Mouse (Mus musculus) hindbrain, postnatal 0 days (tissue): ENCODE data around the gene Polr3gl. TPM values are rescaled to one million over a fixed set of nuclear protein-coding genes. Genes with fewer than 3 reads are reported as not detected.
A peak's percentile ranks its signal among the peaks of the same experiment; 100 is the strongest.

Experiments used
- ATAC-seq: fragments of 200-750 bp; cut with Nextera tagmentation; 2 replicates; pipeline ENCODE4 v1.8.0; 2017; ENCODE audit warnings: mild to moderate bottlenecking, moderate TSS enrichment, moderate library complexity
- DNase-seq: peaks from one replicate; pipeline ENCODE4 v3.0.0-alpha.2; 2015; ENCODE audit warnings: low spot score
- H3K27ac ChIP-seq: fragments of 300-500 bp; sonication (generic); 2 replicates; pipeline ENCODE4 v1.5.1; 2014; ENCODE audit warnings: mild to moderate bottlenecking
- H3K27me3 ChIP-seq: fragments of 300-500 bp; sonication (generic); 2 replicates; pipeline ENCODE4 v1.6.1; 2014; ENCODE audit warnings: low read length, mixed read lengths; ENCODE audit not compliant: insufficient read depth
- H3K36me3 ChIP-seq: fragments of 300-500 bp; sonication (generic); 2 replicates; pipeline ENCODE4 v1.6.1; 2014; ENCODE audit warnings: low read length, mixed read lengths; ENCODE audit not compliant: insufficient read depth
- H3K4me1 ChIP-seq: fragments of 300-500 bp; sonication (generic); 2 replicates; pipeline ENCODE4 v1.6.1; 2014; ENCODE audit warnings: antibody characterized with exemption, low read length, mixed read lengths; ENCODE audit not compliant: insufficient read depth
- H3K4me2 ChIP-seq: fragments of 300-500 bp; sonication (generic); 2 replicates; pipeline ENCODE4 v1.6.1; 2014; ENCODE audit warnings: low read depth, mild to moderate bottlenecking, low read length, moderate library complexity, mixed read lengths
- H3K4me3 ChIP-seq: fragments of 300-500 bp; sonication (generic); 2 replicates; pipeline ENCODE4 v1.5.1; 2014; ENCODE audit warnings: low read length
- H3K9ac ChIP-seq: fragments of 300-500 bp; sonication (generic); replicated peaks from 2 replicates; pipeline ENCODE4 v1.6.1; 2014; ENCODE audit warnings: mild to moderate bottlenecking, low read length, moderate library complexity, mixed read lengths
- H3K9me3 ChIP-seq: fragments of 300-500 bp; sonication (generic); 2 replicates; pipeline ENCODE4 v1.6.1; 2016; ENCODE audit warnings: low read length, mixed read lengths
- CTCF ChIP-seq: IDR thresholded peaks from 2 replicates; pipeline ENCODE4 v1.5.1; 2016; ENCODE audit warnings: antibody characterized with exemption, control low read depth, low read depth
- WGBS: fragments of 180-500 bp; shearing (Covaris S2); extraction: QIAGEN DNeasy Blood & Tissue Kit; methylation state at CpG from one replicate; pipeline ENCODE4 v1.1.7; 2014; 5-methylcytosine and 5-hydroxymethylcytosine counted together
- polyA plus RNA-seq: library from polyadenylated mRNA; unstranded; fragments of >200 nt; fragmentation: Nextera tagmentation; extraction: Ambion mirVana; gene quantifications from 2 replicates; pipeline ENCODE4 v1.2.1, GENCODE M21; 2015
- total RNA-seq: library from RNA; depleted of rRNA; stranded (reverse); fragments of >200 nt; gene quantifications from 2 replicates; pipeline ENCODE4 v1.2.3, GENCODE M21; 2014

Gene Polr3gl
- total and polyA plus RNA-seq, 2 experiments from 2014 or later, result 11.2 to 32.9 TPM

GRCm38 (mm10) chr3:96553601-96554000 lies 40.4 kb downstream of the Polr3gl start:
- H3K27me3 ChIP-seq, result no peaks in the 10 kb centered on the region
- no peak overlapping the region for H3K9ac ChIP-seq
- H3K36me3 ChIP-seq, result no peaks in the 10 kb centered on the region
- ATAC-seq (no peak), DNase-seq (no peak)
- TF ChIP-seq CTCF, result no peak
- peaks cover 14% of the 10 kb centered on the region for H3K4me1 ChIP-seq
- H3K27ac ChIP-seq, result no peak overlapping the region
- no peak overlapping the region for H3K4me3 ChIP-seq
- no peak overlapping the region for H3K4me2 ChIP-seq
- WGBS, result 85% methylated on average over 6 of the region's 6 CpGs
- H3K9me3 ChIP-seq, result no peaks in the 10 kb centered on the region

GRCm38 (mm10) chr3:96551890-96552289 lies 42.1 kb downstream of the Polr3gl start:
- 71% methylated on average over 7 of the region's 7 CpGs for WGBS
- no peak for TF ChIP-seq CTCF
- H3K4me2 ChIP-seq, result no peak overlapping the region
- H3K27ac ChIP-seq, result peak overlapping the region; percentile 37; the same call in 1 of the 2 replicates
- ATAC-seq, result no peak
- no peak overlapping the region for H3K9ac ChIP-seq
- no peaks in the 10 kb centered on the region for H3K9me3 ChIP-seq
- no peak overlapping the region for H3K4me3 ChIP-seq
- peaks cover 11% of the 10 kb centered on the region for H3K4me1 ChIP-seq
- H3K36me3 ChIP-seq, result no peaks in the 10 kb centered on the region
- H3K27me3 ChIP-seq, result no peaks in the 10 kb centered on the region
- DNase-seq, result no peak

GRCm38 (mm10) chr3:96551203-96551602 lies 42.8 kb downstream of the Polr3gl start:
- Histone ChIP-seq H3K4me3 (no peak overlapping the region), H3K9me3 (no peaks in the 10 kb centered on the region), H3K4me2 (no peak overlapping the region), H3K27ac (no peak overlapping the region), H3K36me3 (no peaks in the 10 kb centered on the region), H3K27me3 (no peaks in the 10 kb centered on the region), H3K9ac (no peak overlapping the region), H3K4me1 (peaks cover 8% of the 10 kb centered on the region)
- DNase-seq, result peak; percentile 83
- 0 out of 2 replicates have a peak, but pooled peaks have one; percentile 13 for ATAC-seq
- peak; percentile 66 for TF ChIP-seq CTCF
- WGBS, result 17% methylated on average over 8 of the region's 8 CpGs

GRCm38 (mm10) chr3:96549346-96549745 lies 44.6 kb downstream of the Polr3gl start:
- 79% methylated on average over 5 of the region's 5 CpGs for WGBS
- Histone ChIP-seq H3K4me1 (no peaks in the 10 kb centered on the region), H3K4me2 (no peak overlapping the region), H3K9ac (no peak overlapping the region), H3K27me3 (no peaks in the 10 kb centered on the region), H3K27ac (no peak overlapping the region), H3K4me3 (no peak overlapping the region), H3K9me3 (no peaks in the 10 kb centered on the region), H3K36me3 (no peaks in the 10 kb centered on the region)
- no peak for TF ChIP-seq CTCF
- ATAC-seq, result no peak
- DNase-seq, result no peak

- Histone ChIP-seq H3K27me3 (no peaks in the 10 kb centered on the region), H3K9me3 (no peaks in the 10 kb centered on the region), H3K27ac (no peak overlapping the region), H3K4me1 (no peaks in the 10 kb centered on the region), H3K4me2 (no peak overlapping the region), H3K9ac (no peak overlapping the region), H3K36me3 (no peaks in the 10 kb centered on the region), H3K4me3 (no peak overlapping the region)
- no peak for ATAC-seq
- WGBS, result 89% methylated on average over 7 of the region's 7 CpGs
- DNase-seq, result no peak
- TF ChIP-seq CTCF, result no peak
These were observed 45.2 kb downstream of the Polr3gl start for GRCm38 (mm10) chr3:96548824-96549223.

GRCm38 (mm10) chr3:96547389-96547960 lies 46.5 kb downstream of the Polr3gl start:
- H3K4me2 ChIP-seq, result peak overlapping the region; percentile 40
- no peaks in the 10 kb centered on the region for H3K9me3 ChIP-seq
- no peaks in the 10 kb centered on the region for H3K4me1 ChIP-seq
- ATAC-seq (peak; percentile 71), DNase-seq (peak; percentile 78)
- peak; percentile 83 for TF ChIP-seq CTCF
- H3K36me3 ChIP-seq, result no peaks in the 10 kb centered on the region
- no peak overlapping the region for H3K4me3 ChIP-seq
- no peak overlapping the region for H3K9ac ChIP-seq
- no peak overlapping the region for H3K27ac ChIP-seq
- 7% methylated on average over 14 of the region's 14 CpGs for WGBS
- H3K27me3 ChIP-seq, result no peaks in the 10 kb centered on the region

- DNase-seq, result no peak
- Histone ChIP-seq H3K27ac (no peak overlapping the region), H3K9me3 (no peaks in the 10 kb centered on the region), H3K9ac (no peak overlapping the region), H3K4me3 (no peak overlapping the region), H3K27me3 (no peaks in the 10 kb centered on the region), H3K4me2 (0 out of 2 replicates have a peak overlapping the region, but pooled peaks have one; percentile 8), H3K4me1 (no peaks in the 10 kb centered on the region), H3K36me3 (no peaks in the 10 kb centered on the region)
- TF ChIP-seq CTCF, result no peak
- no peak; the same call in 1 of the 2 replicates for ATAC-seq
- whole genome bisulfite sequencing, result 45% methylated on average over 4 of the region's 4 CpGs
These were observed 47.1 kb downstream of the Polr3gl start for GRCm38 (mm10) chr3:96546880-96547279.
